Mouse (Mus musculus): Measurements from ENCODE around the gene Zc3h12d. TPM values are rescaled to one million over a fixed set of nuclear protein-coding genes. Genes with fewer than 3 reads are reported as not detected.

Zc3h12d gene
- polyA plus RNA-seq, 1 experiment from 2014 or later, result 1.2 TPM

- no peak overlapping the region for H3K4me3 ChIP-seq (ENCODE audit: low read depth, low read length)
- H3K9ac ChIP-seq (ENCODE audit: low read depth, low read length), result no peak overlapping the region
These were observed 28.2 kb downstream of the Zc3h12d start for GRCm38 (mm10) chr10:7860494-7860893.

GRCm38 (mm10) chr10:7861259-7861936, 29.1 kb downstream of the Zc3h12d start:
- peak; percentile 79; the same call in 1 of the 2 replicates for ATAC-seq

More at GRCm38 (mm10) chr10:7860494-7860893, 28.2 kb downstream of the Zc3h12d start:
- Histone ChIP-seq H3K36me3 (ENCODE audit: control insufficient read depth, insufficient read depth) (peaks cover 3% of the 10 kb centered on the region; the same call in 1 of the 2 replicates), H3K27me3 (replicated peaks; ENCODE audit: control insufficient read depth, insufficient read depth, low read length) (no peaks in the 10 kb centered on the region), H3K4me2 (replicated peaks; ENCODE audit: low read depth) (no peak overlapping the region), H3K9me3 (ENCODE audit: control insufficient read depth) (no peaks in the 10 kb centered on the region), H3K27ac (ENCODE audit: low read depth, low read length) (no peak overlapping the region), H3K4me1 (replicated peaks; ENCODE audit: control insufficient read depth, insufficient read depth, low read length) (no peaks in the 10 kb centered on the region)
- 80% methylated on average over 7 of the region's 7 CpGs for WGBS
- TF ChIP-seq CTCF (IDR thresholded peaks at IDR 0.05; ENCODE audit: low read depth), result no peak
- ATAC-seq, result no peak

GRCm38 (mm10) chr10:7861937-7862657, 29.8 kb downstream of the Zc3h12d start:
- no peak overlapping the region for H3K27ac ChIP-seq (ENCODE audit: low read depth, low read length)
- no peaks in the 10 kb centered on the region for H3K9me3 ChIP-seq (ENCODE audit: control insufficient read depth)
- H3K9ac ChIP-seq (ENCODE audit: low read depth, low read length), result no peak overlapping the region
- H3K4me2 ChIP-seq (replicated peaks; ENCODE audit: low read depth), result no peak overlapping the region
- no peak overlapping the region for H3K4me3 ChIP-seq (ENCODE audit: low read depth, low read length)
- no peaks in the 10 kb centered on the region for H3K27me3 ChIP-seq (replicated peaks; ENCODE audit: control insufficient read depth, insufficient read depth, low read length)
- WGBS, result 83% methylated on average over 25 of the region's 25 CpGs
- ATAC-seq, result peak; percentile 89
- H3K36me3 ChIP-seq (ENCODE audit: control insufficient read depth, insufficient read depth), result peaks cover 3% of the 10 kb centered on the region; the same call in 1 of the 2 replicates
- no peaks in the 10 kb centered on the region for H3K4me1 ChIP-seq (replicated peaks; ENCODE audit: control insufficient read depth, insufficient read depth, low read length)
- no peak for TF ChIP-seq CTCF (IDR thresholded peaks at IDR 0.05; ENCODE audit: low read depth)

More at GRCm38 (mm10) chr10:7861259-7861936, 29.1 kb downstream of the Zc3h12d start:
- Histone ChIP-seq H3K4me2 (replicated peaks; ENCODE audit: low read depth) (no peak overlapping the region), H3K9me3 (ENCODE audit: control insufficient read depth) (no peaks in the 10 kb centered on the region), H3K4me3 (ENCODE audit: low read depth, low read length) (no peak overlapping the region), H3K36me3 (ENCODE audit: control insufficient read depth, insufficient read depth) (peaks cover 3% of the 10 kb centered on the region; the same call in 1 of the 2 replicates), H3K27me3 (replicated peaks; ENCODE audit: control insufficient read depth, insufficient read depth, low read length) (no peaks in the 10 kb centered on the region), H3K4me1 (replicated peaks; ENCODE audit: control insufficient read depth, insufficient read depth, low read length) (no peaks in the 10 kb centered on the region), H3K27ac (ENCODE audit: low read depth, low read length) (no peak overlapping the region), H3K9ac (ENCODE audit: low read depth, low read length) (no peak overlapping the region)
- no peak for TF ChIP-seq CTCF (IDR thresholded peaks at IDR 0.05; ENCODE audit: low read depth)
- 66% methylated on average over 14 of the region's 14 CpGs for WGBS

GRCm38 (mm10) chr10:7863411-7863810, 31.1 kb downstream of the Zc3h12d start:
- Histone ChIP-seq H3K4me2 (replicated peaks; ENCODE audit: low read depth) (no peak overlapping the region), H3K4me3 (ENCODE audit: low read depth, low read length) (no peak overlapping the region), H3K27ac (ENCODE audit: low read depth, low read length) (no peak overlapping the region), H3K4me1 (replicated peaks; ENCODE audit: control insufficient read depth, insufficient read depth, low read length) (no peaks in the 10 kb centered on the region), H3K9ac (ENCODE audit: low read depth, low read length) (no peak overlapping the region), H3K36me3 (ENCODE audit: control insufficient read depth, insufficient read depth) (peaks cover 3% of the 10 kb centered on the region; the same call in 1 of the 2 replicates), H3K9me3 (ENCODE audit: control insufficient read depth) (no peaks in the 10 kb centered on the region), H3K27me3 (replicated peaks; ENCODE audit: control insufficient read depth, insufficient read depth, low read length) (no peaks in the 10 kb centered on the region; the same call in 1 of the 2 replicates)
- TF ChIP-seq CTCF (IDR thresholded peaks at IDR 0.05; ENCODE audit: low read depth), result no peak
- no peak for ATAC-seq
- WGBS, result 93% methylated on average over 6 of the region's 6 CpGs

GRCm38 (mm10) chr10:7864184-7864583, 31.9 kb downstream of the Zc3h12d start:
- WGBS, result 75% methylated on average over 6 of the region's 6 CpGs
- H3K27me3 ChIP-seq (replicated peaks; ENCODE audit: control insufficient read depth, insufficient read depth, low read length), result no peaks in the 10 kb centered on the region; the same call in 1 of the 2 replicates
- TF ChIP-seq CTCF (IDR thresholded peaks at IDR 0.05; ENCODE audit: low read depth), result no peak
- H3K36me3 ChIP-seq (ENCODE audit: control insufficient read depth, insufficient read depth), result peaks cover 3% of the 10 kb centered on the region; the same call in 1 of the 2 replicates
- ATAC-seq, result no peak
- no peak overlapping the region for H3K9ac ChIP-seq (ENCODE audit: low read depth, low read length)
- no peak overlapping the region for H3K4me2 ChIP-seq (replicated peaks; ENCODE audit: low read depth)
- H3K9me3 ChIP-seq (ENCODE audit: control insufficient read depth), result no peaks in the 10 kb centered on the region
- no peak overlapping the region for H3K27ac ChIP-seq (ENCODE audit: low read depth, low read length)
- H3K4me1 ChIP-seq (replicated peaks; ENCODE audit: control insufficient read depth, insufficient read depth, low read length), result no peaks in the 10 kb centered on the region
- no peak overlapping the region for H3K4me3 ChIP-seq (ENCODE audit: low read depth, low read length)

GRCm38 (mm10) chr10:7864806-7865205, 32.5 kb downstream of the Zc3h12d start:
- H3K36me3 ChIP-seq (ENCODE audit: control insufficient read depth, insufficient read depth), result peaks cover 3% of the 10 kb centered on the region; the same call in 1 of the 2 replicates
- ATAC-seq, result no peak
- no peak for TF ChIP-seq CTCF (IDR thresholded peaks at IDR 0.05; ENCODE audit: low read depth)
- no peak overlapping the region for H3K4me2 ChIP-seq (replicated peaks; ENCODE audit: low read depth)
- H3K9me3 ChIP-seq (ENCODE audit: control insufficient read depth), result no peaks in the 10 kb centered on the region
- H3K27ac ChIP-seq (ENCODE audit: low read depth, low read length), result no peak overlapping the region
- H3K4me1 ChIP-seq (replicated peaks; ENCODE audit: control insufficient read depth, insufficient read depth, low read length), result no peaks in the 10 kb centered on the region
- 75% methylated on average over 3 of the region's 3 CpGs for WGBS
- H3K27me3 ChIP-seq (replicated peaks; ENCODE audit: control insufficient read depth, insufficient read depth, low read length), result no peaks in the 10 kb centered on the region; the same call in 1 of the 2 replicates
- no peak overlapping the region for H3K4me3 ChIP-seq (ENCODE audit: low read depth, low read length)
- H3K9ac ChIP-seq (ENCODE audit: low read depth, low read length), result no peak overlapping the region

Measured in intestine, postnatal 0 days (tissue).